26 mouse cellular contexts compared by ENCODE assay signal in genomic region chr11:109507068-109507467, GRCm38 (mm10). TPM values are rescaled to one million over a fixed set of nuclear protein-coding genes. Genes with fewer than 3 reads are reported as not detected.
A peak's percentile ranks its signal among the peaks of the same experiment; 100 is the strongest.
DNase-seq lines count a peak whose midpoint lies in the region; ATAC-seq and TF ChIP-seq lines count a peak whose summit lies in the region.
"Had no signal": no experiment of that assay in that cellular context is flagged by ENCODE, and none has a peak within 500 bp of the region (broad histone marks: within the 10 kb centered on the region; RNA-seq: fewer than 3 reads in every experiment).

No protein-coding gene starts in this region.

- H3K79me2 ChIP-seq in CH12.LX (replicated peaks; ENCODE audit: control insufficient read depth, extremely low read depth, insufficient read depth, poor library complexity, severe bottlenecking), result no peaks in the 10 kb centered on the region

- TF ChIP-seq POLR2A in CH12.LX (IDR thresholded peaks at IDR 0.05; ENCODE audit: low read depth, low read length), result no peak

- in situ Hi-C loops in CH12.LX (cut with MboI; ENCODE audit: low pct_ligation_motif_present, low pct_unique_long_range_greater_than_20kb, low sequenced_read_pairs), result no loop called here

- WGBS in hindbrain, embryonic 11.5 days, result 43% methylated on average over 3 of the region's 3 CpGs
- WGBS in hindbrain, embryonic 16.5 days, result 51% methylated on average over 3 of the region's 3 CpGs
- 60% methylated on average over 3 of the region's 3 CpGs for WGBS in midbrain, embryonic 11.5 days
- WGBS in midbrain, embryonic 15.5 days, result 45% methylated on average over 3 of the region's 3 CpGs

- no peak overlapping the region for H3K9ac ChIP-seq in hindbrain, embryonic 11.5 days (ENCODE audit: low read depth, low read length)
- H3K9ac ChIP-seq in hindbrain, embryonic 16.5 days (ENCODE audit: low read depth, low read length), result no peak overlapping the region
- H3K9ac ChIP-seq in midbrain, embryonic 11.5 days (ENCODE audit: low read length), result no peak overlapping the region
- H3K9ac ChIP-seq in midbrain, embryonic 15.5 days, result no peak overlapping the region
- no peak overlapping the region for H3K9ac ChIP-seq in CH12.LX (ENCODE audit: insufficient read depth, low read depth)
- H3K9ac ChIP-seq: forebrain, embryonic 13.5 days; heart, embryonic 13.5 days; hindbrain, embryonic 13.5 days; intestine, embryonic 15.5 days had no signal

- TF ChIP-seq RAD21 in CH12.LX (IDR thresholded peaks at IDR 0.05; ENCODE audit: low read depth, low read length), result no peak

- no peaks in the 10 kb centered on the region for H3K9me3 ChIP-seq in hindbrain, embryonic 11.5 days (ENCODE audit: control insufficient read depth, low read length)
- H3K9me3 ChIP-seq in hindbrain, embryonic 16.5 days (ENCODE audit: control insufficient read depth, low read length), result no peaks in the 10 kb centered on the region
- no peaks in the 10 kb centered on the region for H3K9me3 ChIP-seq in midbrain, embryonic 11.5 days (ENCODE audit: control insufficient read depth, low read length)
- no peaks in the 10 kb centered on the region for H3K9me3 ChIP-seq in midbrain, embryonic 15.5 days
- peaks cover 2% of the 10 kb centered on the region for H3K9me3 ChIP-seq in CH12.LX (replicated peaks; ENCODE audit: low read length)
- H3K9me3 ChIP-seq: forebrain, embryonic 10.5 days; forebrain, embryonic 13.5 days; heart, embryonic 10.5 days; heart, embryonic 13.5 days; hindbrain, embryonic 13.5 days; intestine, embryonic 15.5 days had no signal

- no peak for ATAC-seq in hindbrain, embryonic 11.5 days (ENCODE audit: low FRiP score)
- ATAC-seq in hindbrain, embryonic 16.5 days, result no peak
- no peak for ATAC-seq in midbrain, embryonic 11.5 days (ENCODE audit: low FRiP score)
- no peak for ATAC-seq in midbrain, embryonic 15.5 days (replicated peaks)
- ATAC-seq in inflammation-experienced regulatory T-cells, adult 6 months, result no peak
- ATAC-seq: forebrain, embryonic 13.5 days; forebrain, embryonic 16.5 days; intestine, embryonic 15.5 days; Patski had no signal

- no peaks in the 10 kb centered on the region for H3K36me3 ChIP-seq in hindbrain, embryonic 11.5 days (ENCODE audit: control insufficient read depth, insufficient read depth, low read length)
- H3K36me3 ChIP-seq in hindbrain, embryonic 16.5 days (ENCODE audit: control insufficient read depth, insufficient read depth, low read length), result no peaks in the 10 kb centered on the region
- no peaks in the 10 kb centered on the region for H3K36me3 ChIP-seq in midbrain, embryonic 11.5 days (ENCODE audit: control insufficient read depth, insufficient read depth, low read length)
- no peaks in the 10 kb centered on the region for H3K36me3 ChIP-seq in midbrain, embryonic 15.5 days (replicated peaks)
- no peaks in the 10 kb centered on the region for H3K36me3 ChIP-seq in CH12.LX (replicated peaks in 1 of 2; ENCODE audit: control insufficient read depth in 1 of 2, insufficient read depth in 1 of 2, low read length in 1 of 2)
- H3K36me3 ChIP-seq: forebrain, embryonic 10.5 days; G1E; heart, embryonic 10.5 days; heart, embryonic 13.5 days; hindbrain, embryonic 13.5 days; intestine, embryonic 15.5 days had no signal

- no peak for TF ChIP-seq CTCF in CH12.LX (conservative IDR thresholded peaks at IDR 0.05 in 1 of 2, IDR thresholded peaks at IDR 0.05 in 1 of 2; ENCODE audit: low read depth in 2 of 2, low read length in 2 of 2)

- H3K4me3 ChIP-seq in hindbrain, embryonic 11.5 days (ENCODE audit: low read depth, low read length), result no peak overlapping the region
- H3K4me3 ChIP-seq in hindbrain, embryonic 16.5 days (ENCODE audit: low read length), result no peak overlapping the region
- H3K4me3 ChIP-seq in midbrain, embryonic 11.5 days (ENCODE audit: low read depth, low read length), result no peak overlapping the region
- no peak overlapping the region for H3K4me3 ChIP-seq in midbrain, embryonic 15.5 days
- no peak overlapping the region for H3K4me3 ChIP-seq in CH12.LX (replicated peaks in 1 of 3; ENCODE audit: low read depth in 2 of 3, low read length in 2 of 3, poor library complexity in 1 of 3)
- H3K4me3 ChIP-seq: forebrain, embryonic 10.5 days; forebrain, embryonic 13.5 days; heart, adult 2 months; heart, embryonic 10.5 days; heart, embryonic 13.5 days; hindbrain, embryonic 13.5 days; intestine, embryonic 15.5 days had no signal

- dilution Hi-C loops in CH12.LX (cut with MboI; ENCODE audit: extremely low pct_ligation_motif_present, extremely low pct_unique_long_range_greater_than_20kb, low sequenced_read_pairs), result no loop called here

- H3K27ac ChIP-seq in hindbrain, embryonic 11.5 days (ENCODE audit: low read depth, low read length), result no peak overlapping the region
- no peak overlapping the region for H3K27ac ChIP-seq in hindbrain, embryonic 16.5 days (ENCODE audit: low read depth, low read length)
- no peak overlapping the region for H3K27ac ChIP-seq in midbrain, embryonic 11.5 days (ENCODE audit: low read depth, low read length)
- H3K27ac ChIP-seq in midbrain, embryonic 15.5 days, result no peak overlapping the region
- H3K27ac ChIP-seq in CH12.LX (ENCODE audit: insufficient read depth, low read depth), result no peak overlapping the region
- H3K27ac ChIP-seq: forebrain, embryonic 13.5 days; heart, adult 2 months; heart, embryonic 10.5 days; heart, embryonic 13.5 days; hindbrain, embryonic 13.5 days; intestine, embryonic 15.5 days had no signal

- H3K4me2 ChIP-seq in hindbrain, embryonic 11.5 days (replicated peaks; ENCODE audit: low read depth, low read length), result no peak overlapping the region
- no peak overlapping the region for H3K4me2 ChIP-seq in hindbrain, embryonic 16.5 days (ENCODE audit: low read length)
- no peak overlapping the region for H3K4me2 ChIP-seq in midbrain, embryonic 11.5 days
- no peak overlapping the region for H3K4me2 ChIP-seq in midbrain, embryonic 15.5 days
- no peak overlapping the region for H3K4me2 ChIP-seq in CH12.LX (ENCODE audit: insufficient read depth, low read depth, poor library complexity, severe bottlenecking)
- H3K4me2 ChIP-seq: forebrain, embryonic 13.5 days; heart, embryonic 13.5 days; hindbrain, embryonic 13.5 days; intestine, embryonic 15.5 days had no signal

- TF ChIP-seq EP300 in CH12.LX (IDR thresholded peaks at IDR 0.05; ENCODE audit: low read length), result no peak

- no peaks in the 10 kb centered on the region for H3K27me3 ChIP-seq in hindbrain, embryonic 11.5 days (ENCODE audit: control insufficient read depth, insufficient read depth, low read length)
- no peaks in the 10 kb centered on the region for H3K27me3 ChIP-seq in hindbrain, embryonic 16.5 days (replicated peaks; ENCODE audit: control insufficient read depth, insufficient read depth, low read length)
- H3K27me3 ChIP-seq in midbrain, embryonic 11.5 days (ENCODE audit: control insufficient read depth, insufficient read depth, low read length), result no peaks in the 10 kb centered on the region
- H3K27me3 ChIP-seq in midbrain, embryonic 15.5 days (replicated peaks), result no peaks in the 10 kb centered on the region
- H3K27me3 ChIP-seq in CH12.LX (replicated peaks), result no peaks in the 10 kb centered on the region
- H3K27me3 ChIP-seq: forebrain, embryonic 13.5 days; heart, embryonic 13.5 days; hindbrain, embryonic 13.5 days; intestine, embryonic 15.5 days; Patski had no signal

- DNase-seq in cerebellum, adult 9-11 months, result peak; percentile 65
- DNase-seq in cerebellum, adult 9-10 months, result no peak
- peak; percentile 8 for DNase-seq in hindbrain, embryonic 11.5 days (ENCODE audit: low spot score)
- DNase-seq in midbrain, embryonic 11.5 days (ENCODE audit: low spot score, missing footprints), result peak; percentile 82
- DNase-seq in CH12.LX (ENCODE audit: extremely low read depth), result peak; percentile 21
- DNase-seq: adrenal gland, postnatal 10 days; adrenal gland, postnatal 36 days; cerebellum, adult 18-20 months; cerebellum, postnatal 25 days; gastrocnemius, postnatal 10 days; gastrocnemius, postnatal 36 days; heart, adult 2 months; heart, postnatal 14 days; heart, postnatal 4 days had no signal

- no peaks in the 10 kb centered on the region for H3K4me1 ChIP-seq in hindbrain, embryonic 11.5 days (replicated peaks; ENCODE audit: control insufficient read depth, insufficient read depth, low read length)
- no peaks in the 10 kb centered on the region for H3K4me1 ChIP-seq in hindbrain, embryonic 16.5 days (ENCODE audit: control insufficient read depth, insufficient read depth, low read depth, low read length)
- H3K4me1 ChIP-seq in midbrain, embryonic 11.5 days (ENCODE audit: control insufficient read depth, insufficient read depth, low read length), result no peaks in the 10 kb centered on the region
- no peaks in the 10 kb centered on the region for H3K4me1 ChIP-seq in midbrain, embryonic 15.5 days
- peaks cover 0 to 13% of the 10 kb centered on the region in 2 experiments; a peak in 2 of 4 replicates for H3K4me1 ChIP-seq in CH12.LX (ENCODE audit: control insufficient read depth in 1 of 2, insufficient read depth in 2 of 2)
- H3K4me1 ChIP-seq: intestine, embryonic 15.5 days had no signal

TF ChIP-seq in CH12.LX, 34 proteins besides CTCF, POLR2A, EP300 and RAD21:
- no peak for TF ChIP-seq ELF1 (IDR thresholded peaks at IDR 0.05; ENCODE audit: low read depth, low read length)
- TF ChIP-seq ETS1 (conservative IDR thresholded peaks at IDR 0.05; ENCODE audit: low read depth, low read length), result no peak

RNA-seq across cellular contexts. Expression of gene Slc16a6, which starts 33.7 kb away (rescaled TPM):
- 4.6 and 6.0 TPM in 2 replicates for polyA plus RNA-seq in hindbrain, embryonic 11.5 days (2014; fragmentation: Nextera tagmentation; extraction: Ambion mirVana)
- 5.4 and 6.4 TPM in 2 replicates for polyA plus RNA-seq in hindbrain, embryonic 16.5 days (2015; fragmentation: Nextera tagmentation; extraction: Ambion mirVana)
- 3.6 TPM in 2 replicates for polyA plus RNA-seq in midbrain, embryonic 11.5 days (2014; fragmentation: Nextera tagmentation; extraction: Ambion mirVana)
- polyA plus RNA-seq in midbrain, embryonic 15.5 days (2015; fragmentation: Nextera tagmentation; extraction: Ambion mirVana), result 4.1 and 4.3 TPM in 2 replicates
- total RNA-seq in CH12.LX (2012; rRNA removed), result 14.1 and 18.3 TPM in 2 replicates
- 18.7 and 20.9 TPM in 2 replicates for total RNA-seq in CH12.LX (2014; rRNA removed)
- polyA plus RNA-seq in CH12.LX (2012; ENCODE audit: insufficient read length, low read depth), result 18.9 and 24.2 TPM in 2 replicates
- 10 to 100 TPM; 22.4 to 30.5 (median 26.4) TPM for polyA plus RNA-seq in inflammation-experienced regulatory T-cells, adult 6 months (2017; shearing (Covaris generic))

RNA-seq across cellular contexts. Expression of gene Arsg, which starts 33.9 kb away (rescaled TPM):
- 3.1 and 4.2 TPM in 2 replicates for polyA plus RNA-seq in hindbrain, embryonic 11.5 days (2014; fragmentation: Nextera tagmentation; extraction: Ambion mirVana)
- 8.0 and 9.0 TPM in 2 replicates for polyA plus RNA-seq in hindbrain, embryonic 16.5 days (2015; fragmentation: Nextera tagmentation; extraction: Ambion mirVana)
- 2.9 and 4.7 TPM in 2 replicates for polyA plus RNA-seq in midbrain, embryonic 11.5 days (2014; fragmentation: Nextera tagmentation; extraction: Ambion mirVana)
- polyA plus RNA-seq in midbrain, embryonic 15.5 days (2015; fragmentation: Nextera tagmentation; extraction: Ambion mirVana), result 3.7 and 5.0 TPM in 2 replicates
- 2.2 and 3.3 TPM in 2 replicates for total RNA-seq in CH12.LX (2012; rRNA removed)
- total RNA-seq in CH12.LX (2014; rRNA removed), result 1.3 and 1.4 TPM in 2 replicates
- 0.76 and 0.79 TPM in 2 replicates for polyA plus RNA-seq in CH12.LX (2012; ENCODE audit: insufficient read length, low read depth)
- 1 to 10 TPM; 1.8 to 8.0 (median 4.6) TPM for polyA plus RNA-seq in inflammation-experienced regulatory T-cells, adult 6 months (2017; shearing (Covaris generic))
